Mouse (Mus musculus): Measurements from ENCODE around the gene Gstm4. TPM values are rescaled to one million over a fixed set of nuclear protein-coding genes. Genes with fewer than 3 reads are reported as not detected.

Gene Gstm4
- polyA plus RNA-seq, 1 experiment from 2014 or later: 17.6 TPM

Other genes with a start within 250 kb of the Gstm4 start
- not detected in 2 replicates for gene Eps8l3, start 167.7 kb downstream of the Gstm4 start, polyA plus RNA-seq (2015; fragmentation: Nextera tagmentation; extraction: Ambion mirVana)
- 106 and 109 TPM in 2 replicates for gene Gstm5, start 149.1 kb downstream of the Gstm4 start, polyA plus RNA-seq (2015; fragmentation: Nextera tagmentation; extraction: Ambion mirVana)
- 11.0 and 12.3 TPM in 2 replicates for gene Gstm7, start 113.1 kb downstream of the Gstm4 start, polyA plus RNA-seq (2015; fragmentation: Nextera tagmentation; extraction: Ambion mirVana)
- gene Gstm6, start 101.1 kb downstream of the Gstm4 start, polyA plus RNA-seq (2015; fragmentation: Nextera tagmentation; extraction: Ambion mirVana): 3.9 and 4.1 TPM in 2 replicates
- gene Gstm3, start 75.6 kb downstream of the Gstm4 start, polyA plus RNA-seq (2015; fragmentation: Nextera tagmentation; extraction: Ambion mirVana): 0.11 and 0.44 TPM in 2 replicates
- gene Gstm2, start 58.4 kb downstream of the Gstm4 start, polyA plus RNA-seq (2015; fragmentation: Nextera tagmentation; extraction: Ambion mirVana): 166 and 173 TPM in 2 replicates
- 83.0 and 91.2 TPM in 2 replicates for gene Gstm1, start 26.9 kb downstream of the Gstm4 start, polyA plus RNA-seq (2015; fragmentation: Nextera tagmentation; extraction: Ambion mirVana)
- gene Ampd2, start 41.8 kb upstream of the Gstm4 start, polyA plus RNA-seq (2015; fragmentation: Nextera tagmentation; extraction: Ambion mirVana): 34.5 and 38.5 TPM in 2 replicates
- gene Gnat2, start 47.9 kb upstream of the Gstm4 start, polyA plus RNA-seq (2015; fragmentation: Nextera tagmentation; extraction: Ambion mirVana): 0.80 and 1.6 TPM in 2 replicates
- 151 and 162 TPM in 2 replicates for gene Gnai3, start 101.3 kb upstream of the Gstm4 start, polyA plus RNA-seq (2015; fragmentation: Nextera tagmentation; extraction: Ambion mirVana)
- 0.04 TPM in 1 of 2 replicates, not detected in the other for gene Gpr61, start 110.0 kb upstream of the Gstm4 start, polyA plus RNA-seq (2015; fragmentation: Nextera tagmentation; extraction: Ambion mirVana)
- gene Amigo1, start 141.4 kb upstream of the Gstm4 start, polyA plus RNA-seq (2015; fragmentation: Nextera tagmentation; extraction: Ambion mirVana): 2.3 and 2.4 TPM in 2 replicates
- gene Cyb561d1, start 156.3 kb upstream of the Gstm4 start, polyA plus RNA-seq (2015; fragmentation: Nextera tagmentation; extraction: Ambion mirVana): 3.1 and 3.4 TPM in 2 replicates
- 12.9 and 13.4 TPM in 2 replicates for gene Atxn7l2, start 166.0 kb upstream of the Gstm4 start, polyA plus RNA-seq (2015; fragmentation: Nextera tagmentation; extraction: Ambion mirVana)
- gene Sypl2, start 181.8 kb upstream of the Gstm4 start, polyA plus RNA-seq (2015; fragmentation: Nextera tagmentation; extraction: Ambion mirVana): 0.46 and 1.1 TPM in 2 replicates
- gene Psma5, start 212.0 kb upstream of the Gstm4 start, polyA plus RNA-seq (2015; fragmentation: Nextera tagmentation; extraction: Ambion mirVana): 254 and 275 TPM in 2 replicates
- gene Sort1, start 239.2 kb upstream of the Gstm4 start, polyA plus RNA-seq (2015; fragmentation: Nextera tagmentation; extraction: Ambion mirVana): 13.7 and 14.3 TPM in 2 replicates

Data from lung, embryonic 16.5 days (tissue).